Mouse (Mus musculus) stomach, postnatal 0 days (tissue): ENCODE measurements around the gene Herc2.

Source experiments
- CTCF ChIP-seq: IDR thresholded peaks from 2 replicates; pipeline ENCODE4 v1.5.1; 2016; ENCODE audit warnings: antibody characterized with exemption, low read depth, mild to moderate bottlenecking, moderate library complexity
- EP300 ChIP-seq: optimal IDR thresholded peaks from 2 replicates; pipeline ENCODE3; 2016; ENCODE audit warnings: antibody characterized with exemption

GRCm38 (mm10) chr7:56071724-56072123, 21.7 kb downstream of the Herc2 start:
- no peak for TF ChIP-seq CTCF
- no peak for TF ChIP-seq EP300
